Mouse (Mus musculus): ENCODE results near the gene Epb41l3.
A peak's percentile ranks its signal among the peaks of the same experiment; 100 is the strongest.

Epb41l3 gene

DNA sequence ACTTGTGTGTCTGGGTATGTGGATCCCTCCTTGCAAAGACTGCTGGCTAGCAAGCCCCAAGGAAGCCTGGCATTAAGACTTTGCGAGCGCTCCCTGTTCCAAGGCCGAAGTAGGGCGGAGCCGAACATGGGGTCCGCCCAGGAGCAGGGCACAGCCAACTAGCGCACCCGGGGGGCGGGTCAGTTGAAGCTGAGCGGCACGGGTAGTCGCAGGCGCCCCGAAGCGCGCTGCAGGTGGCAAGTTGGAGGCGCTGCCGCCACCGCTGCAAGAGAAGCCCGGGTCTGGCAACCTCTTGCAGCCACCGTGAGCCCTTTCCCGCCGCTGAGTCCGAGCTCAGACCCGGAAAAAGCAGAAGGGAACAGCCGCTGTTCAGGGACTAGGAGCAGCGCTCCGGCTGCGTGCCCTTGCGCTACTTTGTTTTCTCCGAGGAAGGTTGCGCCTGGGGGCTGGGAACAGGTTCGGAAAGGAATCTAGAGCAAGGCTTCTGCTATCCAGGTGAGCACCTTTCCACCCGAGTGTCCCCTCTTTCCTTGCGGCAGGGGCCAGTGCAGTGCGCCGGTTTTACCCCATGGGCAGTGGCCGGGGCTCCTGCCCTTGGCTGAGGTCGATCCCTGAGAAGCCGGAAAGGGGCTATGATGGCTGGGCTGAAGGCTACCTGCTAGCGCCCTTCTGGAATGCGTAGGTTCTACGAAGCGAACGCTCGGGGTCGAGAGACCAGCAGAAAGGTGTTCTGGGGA lies at the start of gene Epb41l3:
Epb41l3 (plus strand) TSS at position 183 of the 737 bp plus-strand sequence.
- peak; percentile 87 to 92 for DNase-seq

DNA sequence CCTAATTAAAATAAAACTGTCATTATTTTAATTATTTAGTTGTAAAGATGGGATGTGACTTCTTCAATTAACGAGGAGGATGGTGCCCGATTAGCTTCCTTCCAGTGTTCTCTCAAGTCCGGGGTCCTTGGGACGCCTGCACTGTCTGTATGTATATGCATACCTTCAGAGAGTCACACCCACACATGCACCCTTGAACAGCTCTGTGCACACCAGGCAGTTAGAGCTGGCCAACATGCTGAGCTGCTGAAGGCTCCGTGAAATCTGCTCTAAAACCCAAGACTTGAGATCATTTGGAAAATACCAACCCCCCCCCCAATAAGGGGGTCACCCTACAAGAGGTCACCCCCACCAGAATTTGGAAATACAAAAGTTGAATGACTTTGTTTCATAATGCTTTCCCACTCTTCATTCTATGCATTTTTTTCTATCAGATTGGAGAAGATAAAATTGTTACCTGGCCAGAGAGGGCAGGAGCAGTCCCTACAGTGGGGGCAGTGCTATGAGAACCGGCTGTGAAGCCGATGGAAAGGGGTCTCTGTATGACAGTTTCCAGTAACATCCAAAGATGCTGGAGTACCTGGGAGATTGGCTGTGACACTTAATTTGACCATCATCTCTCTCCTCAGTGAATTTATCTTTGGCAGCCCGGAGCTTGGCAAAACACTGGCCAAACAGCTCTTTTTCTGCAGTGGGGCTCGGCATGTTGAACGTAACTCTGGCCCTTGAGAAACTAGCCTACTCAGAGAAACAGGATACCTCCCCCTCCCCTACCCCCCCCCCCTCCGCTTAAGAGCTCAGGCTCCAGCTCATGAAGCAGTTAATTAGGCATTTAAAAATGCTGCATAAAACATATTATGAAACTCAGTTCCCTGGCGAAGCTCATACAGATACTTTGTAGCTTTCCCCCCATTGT lies 36.5 kb upstream of the Epb41l3 start:
- DNase-seq: no peak

DNA sequence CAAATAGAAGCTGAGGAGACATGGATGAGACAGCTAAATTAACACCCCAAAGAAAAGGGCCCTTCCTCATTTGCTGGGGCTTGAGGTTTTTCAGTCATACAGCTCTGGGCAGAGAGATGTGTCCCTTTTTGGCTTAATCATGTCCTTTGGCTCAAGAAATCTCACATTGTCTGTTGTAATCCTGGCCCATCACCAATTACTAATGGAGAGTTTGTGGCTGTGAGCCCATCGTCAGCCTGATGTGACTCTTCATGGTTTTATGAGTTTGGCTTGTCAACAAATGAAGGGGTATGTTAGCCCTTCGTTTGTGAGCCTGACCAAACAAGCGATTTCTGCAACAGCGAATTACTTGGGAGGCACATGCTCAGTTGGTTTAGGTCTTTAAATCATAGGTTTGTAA lies 34.0 kb upstream of the Epb41l3 start:
- DNase-seq: no peak

DNA sequence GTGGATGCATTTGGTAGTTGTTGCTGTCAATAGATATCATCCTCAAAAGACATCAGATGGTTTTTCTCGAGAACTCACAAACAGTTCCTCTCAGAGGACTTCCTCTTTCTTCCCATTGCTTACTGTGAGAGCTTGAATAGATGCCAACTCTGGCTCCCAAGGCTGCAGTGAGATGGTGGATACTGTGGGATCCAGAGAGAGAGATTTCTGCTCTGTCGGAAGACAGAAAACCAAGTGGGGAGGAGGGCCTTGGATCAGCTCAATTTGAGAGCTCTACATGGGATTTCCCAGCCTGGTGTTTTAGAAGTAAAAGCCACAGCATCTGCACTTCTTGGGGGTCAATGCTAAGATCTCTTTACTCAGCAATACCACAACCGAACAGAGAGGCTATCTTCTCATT lies 26.7 kb upstream of the Epb41l3 start:
- no peak for DNase-seq

DNA sequence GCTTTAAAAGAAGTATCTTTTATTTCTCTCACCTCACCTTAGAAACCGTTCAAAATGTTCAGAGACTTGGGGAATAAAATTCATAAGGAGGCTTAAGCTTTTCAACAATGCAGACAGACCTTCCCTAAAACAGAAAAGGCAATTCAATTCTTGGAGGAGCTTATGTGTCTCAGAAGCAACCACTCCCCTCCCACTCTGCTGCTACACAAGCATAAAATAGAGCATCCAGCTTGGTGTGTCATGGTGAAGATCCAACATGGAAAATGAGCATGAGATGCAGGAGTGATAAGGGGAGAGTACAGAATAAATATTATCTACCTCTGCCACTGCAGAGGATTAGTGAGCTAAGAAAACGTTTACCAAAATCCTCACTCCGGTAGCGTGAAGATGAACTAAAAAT lies 21.5 kb upstream of the Epb41l3 start:
- no peak for DNase-seq

DNA sequence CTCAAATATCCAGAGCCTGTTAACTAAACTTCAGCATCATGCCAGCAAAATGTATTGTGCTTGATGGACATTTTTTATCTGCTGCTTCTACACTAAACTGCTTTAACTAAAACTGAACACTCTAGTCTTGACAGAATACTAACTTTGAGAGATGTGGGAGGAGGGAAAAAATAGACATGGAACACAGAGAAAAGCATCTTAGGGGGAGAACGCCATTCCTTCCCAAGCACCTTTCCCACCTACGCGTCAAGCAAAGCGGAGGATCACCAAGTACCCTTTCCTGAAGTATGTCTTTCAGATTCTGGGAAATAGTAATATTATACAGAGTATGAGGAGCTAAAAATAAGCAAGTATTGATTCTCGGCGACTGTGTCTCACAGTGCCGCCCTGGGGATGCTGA lies 15.7 kb upstream of the Epb41l3 start:
- DNase-seq: no peak

DNA sequence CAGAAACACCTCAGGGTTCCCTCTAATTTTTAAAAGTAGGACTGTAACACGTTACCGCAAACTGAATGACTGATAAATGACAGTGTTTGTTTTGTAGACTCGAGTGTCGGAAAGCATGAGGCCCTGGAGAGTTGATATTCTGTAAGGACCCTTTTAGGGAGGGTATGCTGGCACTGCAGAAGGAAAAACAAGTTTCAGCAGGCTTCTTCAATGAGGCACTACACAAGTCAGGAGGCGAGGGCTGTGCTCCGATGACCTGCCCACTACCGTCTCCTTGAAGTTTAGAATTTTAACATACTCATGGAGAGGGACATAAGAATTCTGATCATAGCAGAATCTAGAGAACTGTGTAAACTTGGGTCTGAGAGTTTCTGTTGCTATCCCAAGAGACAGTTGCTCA lies 15.1 kb upstream of the Epb41l3 start:
- DNase-seq: no peak

DNA sequence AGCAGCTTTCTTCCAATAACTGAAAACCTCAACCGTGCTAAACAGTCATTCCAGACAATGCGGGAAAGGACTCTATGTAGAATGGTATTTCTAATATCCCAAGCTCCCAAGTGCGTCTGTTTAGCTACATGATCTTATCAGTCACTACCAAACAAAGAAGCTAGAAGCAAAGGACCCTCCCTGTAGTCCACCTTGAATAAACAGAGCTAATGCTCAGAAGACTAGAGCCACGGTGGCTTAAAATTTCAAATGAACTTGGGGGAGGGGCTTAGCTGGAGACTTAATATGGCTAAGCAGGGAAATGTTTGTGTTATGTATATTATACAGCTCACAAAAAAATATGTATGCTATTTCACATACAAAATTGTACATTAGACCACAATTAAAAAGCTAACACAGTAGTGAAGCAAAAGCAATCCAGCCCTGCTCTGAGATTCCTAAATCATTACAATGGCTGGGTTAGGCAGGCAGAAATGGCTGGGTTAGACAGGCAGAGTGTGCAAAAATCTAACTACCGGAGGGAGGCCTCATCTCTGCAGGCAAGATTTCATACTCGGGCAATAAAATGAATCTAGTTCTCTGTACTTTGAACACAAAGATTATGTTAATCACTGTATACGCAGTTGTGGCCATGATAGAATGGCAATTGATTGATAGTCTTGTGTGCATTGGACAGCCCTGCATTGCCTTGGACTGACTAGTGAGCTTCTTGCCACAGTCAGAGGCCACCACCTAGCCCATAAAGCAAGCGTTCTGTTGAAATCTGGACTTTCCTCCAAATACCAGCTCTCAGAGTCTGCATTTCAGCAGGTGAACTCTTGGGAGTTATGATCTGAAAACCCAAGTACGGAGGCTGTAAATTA lies 13.4 kb upstream of the Epb41l3 start:
- no peak for DNase-seq

DNA sequence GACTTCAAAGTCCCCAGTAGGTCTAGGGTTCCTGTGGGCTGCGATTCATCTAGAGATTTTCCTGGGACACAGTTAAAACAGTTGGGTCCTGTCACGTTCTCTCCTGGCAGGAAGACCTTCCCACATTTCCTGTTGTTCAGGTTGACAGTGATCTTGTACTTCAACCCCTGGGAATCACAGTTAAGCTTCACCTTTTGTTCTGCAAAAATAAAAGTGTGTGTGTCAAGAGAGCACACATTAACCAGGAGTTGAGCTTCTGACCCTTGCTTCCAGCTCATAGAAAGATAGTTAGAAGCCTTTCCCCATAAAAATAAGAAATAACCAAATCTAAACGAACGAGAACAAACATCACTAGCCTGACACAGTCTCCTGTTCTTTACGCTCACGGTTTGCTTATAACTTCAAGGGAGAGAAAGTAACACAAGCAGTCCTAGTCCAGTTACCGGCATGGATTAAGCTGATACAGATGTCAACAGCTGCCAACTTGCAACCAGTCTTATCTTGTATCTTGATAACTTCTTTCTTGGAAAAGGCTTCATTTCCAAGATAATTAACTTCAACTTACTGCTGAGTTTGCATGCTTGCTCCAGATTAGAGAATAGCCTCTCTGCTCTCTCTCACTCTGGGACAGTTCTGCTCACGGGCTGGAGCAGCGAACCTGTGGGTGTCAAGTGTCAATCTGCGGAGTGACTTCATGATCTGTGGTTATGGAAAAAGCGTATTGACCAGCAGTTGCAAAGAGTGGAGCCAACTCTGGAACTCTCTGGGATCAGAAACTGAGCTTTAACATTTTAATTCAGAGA lies 7.3 kb upstream of the Epb41l3 start:
- no peak for DNase-seq

DNA sequence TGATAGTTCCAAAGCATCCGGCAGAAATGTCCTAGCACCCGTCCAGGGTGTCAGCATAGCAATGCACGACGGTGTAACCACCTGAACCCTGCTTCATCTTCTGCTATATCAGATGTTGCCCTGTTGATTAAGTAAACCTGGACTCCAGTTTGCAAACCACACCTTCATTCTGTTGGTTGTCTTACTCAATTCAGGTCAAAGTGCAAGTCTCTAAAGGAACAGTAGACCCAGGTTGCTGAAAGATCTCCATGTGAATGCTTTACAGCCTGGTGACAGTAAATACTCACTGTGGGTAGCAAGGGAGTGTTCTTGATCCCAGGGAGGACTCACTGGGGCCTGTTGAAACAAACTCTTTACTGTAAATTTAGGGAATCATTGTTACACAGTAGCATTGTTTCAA lies 1.4 kb upstream of the Epb41l3 start:
- no peak for DNase-seq

DNA sequence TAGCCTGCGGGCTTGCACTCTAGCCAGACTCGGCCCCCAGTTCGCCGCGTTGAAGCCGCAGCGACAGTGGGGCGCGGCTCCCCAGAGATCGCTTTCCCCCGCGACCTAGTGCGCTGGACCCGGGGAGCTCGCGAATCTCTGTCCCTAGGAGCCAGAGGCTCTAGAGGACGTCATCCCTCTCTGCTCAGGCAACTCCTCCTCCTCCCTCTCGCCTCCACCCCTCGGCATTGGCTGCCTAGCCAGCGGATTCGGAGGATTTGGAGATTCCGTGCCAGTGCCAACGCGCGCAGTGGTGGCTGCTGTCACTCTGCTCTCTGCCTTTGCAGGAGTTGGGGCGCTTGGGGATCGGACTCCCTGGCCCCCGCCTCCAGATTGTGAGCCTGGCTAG lies 749 bp downstream of the Epb41l3 start:
- DNase-seq: peak; percentile 85 to 87

DNA sequence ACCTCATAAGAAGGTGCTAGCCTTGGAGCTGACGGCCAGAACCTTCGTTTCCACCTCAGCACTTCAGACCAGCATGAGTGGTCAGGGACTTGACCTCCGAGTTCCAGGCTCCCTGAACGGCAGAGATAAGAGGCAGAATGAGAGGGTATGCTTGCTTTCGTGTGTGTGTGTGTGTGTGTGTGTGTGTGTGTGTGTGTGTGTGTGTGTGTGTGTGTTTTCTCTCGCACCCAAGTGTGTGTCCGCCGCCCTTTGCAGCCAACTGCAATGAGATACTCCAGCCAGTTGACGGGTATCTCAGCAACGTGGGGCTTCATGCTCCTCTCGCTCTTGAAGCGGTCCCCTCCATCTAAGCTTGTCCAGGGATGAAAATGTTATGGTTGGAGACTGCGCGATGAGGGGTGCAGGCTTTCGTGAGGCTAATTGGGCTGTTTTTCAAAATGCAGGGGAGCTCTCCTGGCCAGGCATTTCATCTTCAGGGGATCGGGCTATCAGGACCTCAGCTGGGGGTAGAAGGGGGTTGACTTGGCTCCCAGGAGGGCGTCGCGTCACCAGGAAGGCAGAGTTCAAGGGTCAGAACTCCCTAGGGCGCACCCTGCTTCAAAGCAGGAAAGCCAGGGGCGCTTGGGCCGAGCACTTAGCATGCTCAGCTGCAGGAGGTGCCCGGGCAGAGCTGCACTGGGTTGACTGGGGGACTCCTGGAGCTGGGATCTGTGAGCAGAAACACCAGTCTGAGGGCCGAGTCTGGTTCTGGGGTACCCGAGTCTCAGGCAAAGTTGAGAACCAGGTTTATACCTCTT lies 1.5 kb downstream of the Epb41l3 start:
- peak; percentile 37 to 46 for DNase-seq

DNA sequence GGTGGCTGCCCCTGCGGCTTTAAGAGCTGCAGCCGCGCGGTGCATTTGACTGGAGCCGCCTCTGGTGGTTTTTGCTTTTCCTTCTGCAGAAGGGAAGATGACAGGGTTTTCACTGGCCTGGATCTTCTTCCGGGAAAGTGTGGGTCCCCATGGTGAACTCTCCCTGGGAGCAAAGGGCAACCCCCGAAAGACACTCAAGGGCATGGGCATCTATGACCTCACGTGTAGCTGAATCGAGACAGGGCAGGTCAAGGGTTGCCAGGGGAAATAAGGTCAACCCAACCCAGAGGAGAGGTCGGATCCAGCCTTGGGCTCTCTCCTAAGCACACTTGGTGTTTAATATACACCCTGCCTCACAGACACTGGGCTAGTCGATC lies 2.0 kb downstream of the Epb41l3 start:
- DNase-seq: peak in 1 of 2 experiments; percentile 14

DNA sequence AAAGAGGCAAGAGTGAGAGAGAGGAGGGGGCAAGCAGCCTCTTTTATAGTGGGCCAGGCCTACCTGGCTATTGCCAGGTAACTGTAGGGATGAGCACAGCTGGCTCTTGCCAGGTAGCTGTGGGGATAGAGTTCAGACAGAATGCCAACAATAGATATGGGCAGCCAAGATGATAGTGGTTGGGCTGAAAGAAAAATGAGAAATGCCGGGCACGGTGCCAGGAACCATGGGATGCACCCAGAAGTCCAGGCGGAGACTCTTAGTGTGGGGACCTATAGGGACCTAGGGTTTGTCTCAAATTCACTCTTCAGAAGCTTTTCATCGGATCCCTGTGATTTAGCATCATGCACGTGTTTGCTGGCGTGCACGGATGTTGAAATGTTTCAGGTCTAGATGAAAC lies 6.8 kb downstream of the Epb41l3 start:
- peak; percentile 35 to 36 for DNase-seq

DNA sequence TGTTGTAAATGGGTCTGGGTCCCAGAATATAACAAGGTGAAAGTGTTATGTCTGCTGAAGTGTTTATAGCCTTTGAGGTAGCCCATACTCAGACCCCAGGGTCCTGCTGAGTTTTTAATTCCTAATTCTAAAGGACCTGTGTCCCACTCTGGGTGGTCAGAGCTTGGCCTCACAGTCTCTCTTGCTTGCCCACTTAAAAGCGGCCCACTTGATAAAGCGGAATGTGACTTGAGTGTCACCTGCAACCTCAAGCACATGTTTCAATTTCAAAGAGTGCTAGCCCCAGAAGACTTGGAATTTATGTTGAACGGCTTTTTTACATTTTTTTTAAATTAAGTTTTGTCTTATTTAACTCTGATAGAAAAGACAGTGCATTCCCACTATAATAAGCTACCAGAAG lies 16.1 kb downstream of the Epb41l3 start:
- no peak for DNase-seq

DNA sequence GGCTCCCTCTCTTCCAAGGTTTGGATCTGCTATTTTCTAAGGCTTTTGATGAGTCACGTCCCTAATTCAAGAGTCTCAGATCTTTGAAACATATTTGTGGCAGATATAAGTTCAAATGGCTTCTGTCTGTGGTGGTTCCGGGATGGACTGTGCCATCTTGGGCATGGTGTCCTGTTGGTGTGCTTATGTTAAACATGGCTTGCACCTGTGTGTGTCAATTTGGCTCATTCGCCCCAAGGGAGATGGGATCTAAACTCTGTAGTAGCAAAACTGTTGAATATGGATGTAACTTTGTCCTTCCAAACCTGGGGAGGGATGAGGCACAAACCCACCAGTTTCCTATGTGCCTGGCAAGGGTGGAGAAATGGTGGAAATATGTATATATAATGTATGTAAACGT lies 21.6 kb downstream of the Epb41l3 start:
- DNase-seq: no peak

DNA sequence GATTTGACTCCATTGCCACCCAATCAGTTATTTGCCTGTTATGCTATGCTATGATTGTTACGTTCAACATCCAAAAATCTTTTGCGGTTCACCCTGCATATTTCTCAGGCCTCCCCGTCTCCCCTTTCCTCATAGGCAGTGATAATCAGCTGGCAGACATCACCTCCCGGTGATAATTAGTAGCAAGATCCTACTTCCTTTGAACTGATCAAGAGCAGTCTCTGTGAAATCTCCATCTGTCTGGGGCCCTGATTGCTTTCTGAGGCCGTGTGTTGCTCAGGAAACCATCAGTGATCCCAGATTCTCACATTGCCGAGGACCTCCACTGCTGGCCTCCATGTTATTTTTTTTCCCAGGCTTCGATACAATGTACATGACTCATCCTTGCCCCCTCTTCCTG lies 22.5 kb downstream of the Epb41l3 start:
- DNase-seq: peak; percentile 35 to 43

DNA sequence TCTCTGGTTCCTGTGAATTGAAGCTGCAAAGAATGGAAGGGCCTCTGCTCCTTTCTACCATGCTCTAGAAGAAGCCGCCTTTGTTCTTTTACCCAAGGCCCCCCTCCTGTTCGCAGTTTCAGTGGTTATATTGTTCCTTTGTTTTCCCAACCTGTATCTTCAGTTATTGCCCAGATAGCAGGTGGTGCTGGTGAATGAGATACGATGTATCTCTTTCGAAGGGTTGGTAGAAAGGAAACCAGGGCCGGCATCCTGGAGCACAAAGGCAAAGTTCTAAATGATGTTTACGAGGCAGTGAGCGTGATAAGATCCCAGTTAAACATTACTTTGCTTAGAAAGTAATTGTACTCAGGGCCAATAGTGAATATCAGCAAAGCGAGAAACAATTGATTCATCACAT lies 27.8 kb downstream of the Epb41l3 start:
- DNase-seq: no peak

DNA sequence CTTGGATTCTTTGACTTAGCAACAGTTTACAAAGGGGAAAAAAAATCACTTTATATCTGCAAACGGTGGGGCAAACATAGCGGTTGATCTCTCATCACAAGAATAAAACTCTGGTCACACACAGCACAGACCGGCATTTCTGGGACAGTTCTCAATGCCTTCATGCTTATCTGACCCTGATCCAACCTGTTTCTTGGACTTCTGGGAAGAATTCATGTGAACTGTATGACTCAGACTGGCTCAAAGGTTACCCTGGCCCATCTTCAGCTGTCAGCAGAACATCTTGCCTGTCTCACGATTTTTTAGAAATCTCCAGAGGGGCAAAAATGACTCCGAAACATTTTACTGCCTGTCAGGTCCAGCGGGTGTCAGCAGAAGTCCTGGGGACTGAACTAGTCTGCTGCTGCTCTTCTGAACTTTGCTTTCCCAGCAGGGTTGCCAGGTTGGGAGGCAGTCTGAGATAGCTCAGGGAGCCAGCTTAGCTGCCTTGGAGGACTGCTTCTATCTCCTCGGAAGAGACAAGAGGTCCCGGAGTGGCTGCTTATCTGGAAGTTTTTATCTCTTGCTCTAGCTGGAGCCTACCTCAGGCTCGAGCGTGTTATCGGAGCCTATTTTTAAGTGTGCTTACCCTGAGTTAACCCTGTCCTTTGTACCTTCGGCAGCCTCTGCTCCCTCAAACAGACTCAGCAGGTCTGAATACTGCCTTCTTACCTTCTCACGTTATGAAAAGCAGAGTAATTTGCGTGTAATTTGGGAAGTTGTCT lies 29.7 kb downstream of the Epb41l3 start:
- DNase-seq: no peak

DNA sequence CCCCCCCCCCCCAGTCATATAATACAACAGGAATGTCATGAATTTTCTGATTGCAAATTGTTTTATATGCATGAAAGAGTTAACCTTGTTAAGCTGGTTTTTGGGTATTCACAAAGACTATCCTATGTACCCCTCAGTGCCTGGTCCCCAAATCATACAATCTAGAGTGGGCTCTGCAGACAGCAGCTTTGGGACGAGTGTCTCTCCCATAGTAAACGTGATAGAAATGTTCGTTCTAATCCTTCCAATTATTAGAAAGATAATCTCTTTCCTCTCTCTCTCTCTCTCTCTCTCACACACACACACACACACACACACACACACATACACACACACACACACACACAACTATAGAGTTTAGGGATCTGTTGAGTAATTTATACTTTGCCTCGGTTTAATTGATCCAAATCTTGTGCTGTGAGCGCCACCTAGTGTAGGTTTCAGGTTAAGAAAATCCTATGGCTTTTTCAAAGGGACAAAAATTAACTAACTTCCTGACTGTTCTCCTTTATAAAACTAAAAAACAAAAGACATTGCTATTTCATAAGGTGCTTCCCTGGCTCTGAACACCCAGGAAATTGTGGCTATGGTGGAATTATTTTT lies 30.4 kb downstream of the Epb41l3 start:
- DNase-seq: peak; percentile 43 to 71

All from cerebellum, postnatal 36 days (tissue).